Mouse (Mus musculus) kidney, embryonic 16.5 days (tissue): ENCODE measurements around the gene Cgn. TPM values are rescaled to one million over a fixed set of nuclear protein-coding genes. Genes with fewer than 3 reads are reported as not detected.

ENCODE experiments used
- ATAC-seq: fragments of 200-750 bp; cut with Nextera tagmentation; 2 replicates; pipeline ENCODE4 v1.8.0; 2017; ENCODE audit warnings: moderate TSS enrichment; ENCODE audit not compliant: low FRiP score, low TSS enrichment
- H3K27ac ChIP-seq: fragments of 300-500 bp; sonication (generic); 2 replicates; pipeline ENCODE4 v1.5.1; 2014; ENCODE audit warnings: low read length
- H3K27me3 ChIP-seq: fragments of 300-500 bp; sonication (generic); 2 replicates; pipeline ENCODE4 v1.6.1; 2014; ENCODE audit warnings: low read length, control low read depth, mixed read lengths; ENCODE audit not compliant: insufficient read depth
- H3K36me3 ChIP-seq: fragments of 300-500 bp; sonication (generic); 2 replicates; pipeline ENCODE4 v1.6.1; 2014; ENCODE audit warnings: low read length, control low read depth, mixed read lengths; ENCODE audit not compliant: insufficient read depth
- H3K4me1 ChIP-seq: fragments of 300-500 bp; sonication (generic); 2 replicates; pipeline ENCODE4 v1.6.1; 2014; ENCODE audit warnings: low read length, control low read depth, mixed read lengths; ENCODE audit not compliant: insufficient read depth
- H3K4me2 ChIP-seq: fragments of 300-500 bp; sonication (generic); replicated peaks from 2 replicates; pipeline ENCODE4 v1.6.1; 2014; ENCODE audit warnings: low read depth, low read length
- H3K4me3 ChIP-seq: fragments of 300-500 bp; sonication (generic); 2 replicates; pipeline ENCODE4 v1.5.1; 2014; ENCODE audit warnings: mild to moderate bottlenecking, low read length
- H3K9ac ChIP-seq: fragments of 300-500 bp; sonication (generic); replicated peaks from 2 replicates; pipeline ENCODE4 v1.6.1; 2014; ENCODE audit warnings: low read length
- H3K9me3 ChIP-seq: fragments of 300-500 bp; sonication (generic); 2 replicates; pipeline ENCODE4 v1.6.1; 2016; ENCODE audit warnings: low read length, control low read depth
- WGBS: fragments of 180-500 bp; shearing (Covaris S2); extraction: QIAGEN DNeasy Blood & Tissue Kit; methylation state at CpG from one replicate; pipeline ENCODE4 v1.1.7; 2014; 5-methylcytosine and 5-hydroxymethylcytosine counted together
- polyA plus RNA-seq: library from polyadenylated mRNA; unstranded; fragments of >200 nt; fragmentation: Nextera tagmentation; extraction: Ambion mirVana; gene quantifications from 2 replicates; pipeline ENCODE4 v1.2.1, GENCODE M21; 2015

The Cgn gene
- 20.7 and 24.0 TPM in 2 replicates for polyA plus RNA-seq

DNA sequence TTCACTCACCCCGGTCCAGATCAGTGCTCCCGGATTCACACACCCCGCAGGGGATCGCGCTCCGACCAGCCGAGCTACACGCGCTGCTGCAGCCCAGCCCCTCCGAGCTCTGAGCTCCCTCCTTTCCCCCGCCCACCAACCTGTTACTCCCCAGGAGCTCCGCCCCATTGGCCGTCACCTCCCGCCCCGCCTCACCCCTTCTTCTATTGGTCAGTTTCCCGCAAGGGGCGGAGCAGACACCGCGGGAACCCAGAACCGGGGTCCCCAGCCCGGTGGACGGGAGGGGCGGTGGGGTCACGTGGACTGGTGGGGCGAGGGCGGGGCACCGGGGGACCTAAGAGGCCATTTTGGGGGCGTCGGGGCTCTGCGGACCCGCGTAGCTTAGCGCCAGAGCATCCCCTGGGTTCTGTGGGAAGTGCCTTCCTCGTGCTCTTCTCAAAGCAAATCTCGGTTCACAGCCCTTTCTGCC, at the start of gene Cgn:
Gene Cgn, minus strand, starts transcription at position 126 of the 469 bp plus-strand sequence.
- peak within 1 kb of the TSS; percentile 58 for H3K4me3 ChIP-seq
- peak within 1 kb of the TSS; percentile 76 for H3K4me2 ChIP-seq
- peak within 1 kb of the TSS; percentile 62 for H3K9ac ChIP-seq
- H3K9me3 ChIP-seq = peaks cover 3% of the 10 kb centered on the region; the same call in 1 of the 2 replicates
- peak; percentile 93 for ATAC-seq
- no peak within 1 kb of the TSS for H3K27ac ChIP-seq
- no peaks in the 10 kb centered on the region; the same call in 1 of the 2 replicates for H3K27me3 ChIP-seq
- H3K4me1 ChIP-seq = peaks cover 13% of the 10 kb centered on the region
- under 1% methylated on average over 33 of the region's 35 CpGs for WGBS
- no peaks in the 10 kb centered on the region for H3K36me3 ChIP-seq

DNA sequence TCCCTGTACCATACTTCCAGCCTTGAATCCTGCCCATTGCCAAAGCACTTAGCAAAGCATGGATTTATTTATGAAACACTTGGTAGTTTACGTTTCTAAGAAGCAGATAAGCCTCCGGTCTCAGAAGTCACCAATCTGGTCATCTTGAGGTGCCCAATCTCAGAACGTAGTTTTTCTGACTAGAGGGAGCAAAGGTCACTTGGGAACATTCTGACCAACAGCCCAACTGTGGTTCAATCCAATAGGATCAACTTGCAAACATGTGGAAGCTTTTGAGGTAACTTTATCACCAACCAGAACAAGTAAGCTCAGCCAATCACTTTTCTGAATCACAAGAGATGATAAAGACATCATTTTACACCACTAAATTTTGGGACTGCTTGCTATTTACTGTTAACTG, 49.1 kb upstream of the Cgn start:
- WGBS = 80% methylated on average over 3 of the region's 3 CpGs
- Histone ChIP-seq H3K4me3 (no peak overlapping the region), H3K36me3 (no peaks in the 10 kb centered on the region), H3K27ac (no peak overlapping the region), H3K9me3 (no peaks in the 10 kb centered on the region), H3K4me2 (no peak overlapping the region), H3K9ac (no peak overlapping the region), H3K27me3 (no peaks in the 10 kb centered on the region), H3K4me1 (peaks cover 7% of the 10 kb centered on the region; the same call in 1 of the 2 replicates)
- ATAC-seq = no peak

DNA sequence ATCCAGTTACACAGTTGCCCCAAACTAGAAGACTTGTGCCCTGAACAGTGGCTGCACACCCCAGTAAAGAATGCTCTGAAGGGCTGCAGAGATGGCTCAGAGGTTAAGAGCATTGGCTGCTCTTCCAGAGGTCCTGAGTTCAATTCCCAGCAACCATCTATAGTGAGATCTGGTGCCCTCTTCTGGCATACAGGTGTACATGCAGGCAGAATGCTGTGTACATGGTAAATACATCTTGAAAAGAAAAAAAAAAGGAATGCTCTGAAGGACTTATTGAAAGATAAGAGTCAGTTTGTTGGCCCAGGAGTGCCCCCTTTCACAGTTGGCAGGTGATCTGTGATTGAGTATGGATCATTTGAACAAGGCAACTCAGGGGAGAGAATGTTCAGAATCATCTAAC, 47.1 kb upstream of the Cgn start:
- H3K36me3 ChIP-seq = no peaks in the 10 kb centered on the region
- no peaks in the 10 kb centered on the region for H3K27me3 ChIP-seq
- no peak overlapping the region for H3K4me3 ChIP-seq
- no peak for ATAC-seq
- H3K4me2 ChIP-seq = no peak overlapping the region
- H3K9ac ChIP-seq = no peak overlapping the region
- peaks cover 3% of the 10 kb centered on the region; the same call in 1 of the 2 replicates for H3K4me1 ChIP-seq
- H3K9me3 ChIP-seq = no peaks in the 10 kb centered on the region
- no peak overlapping the region for H3K27ac ChIP-seq

DNA sequence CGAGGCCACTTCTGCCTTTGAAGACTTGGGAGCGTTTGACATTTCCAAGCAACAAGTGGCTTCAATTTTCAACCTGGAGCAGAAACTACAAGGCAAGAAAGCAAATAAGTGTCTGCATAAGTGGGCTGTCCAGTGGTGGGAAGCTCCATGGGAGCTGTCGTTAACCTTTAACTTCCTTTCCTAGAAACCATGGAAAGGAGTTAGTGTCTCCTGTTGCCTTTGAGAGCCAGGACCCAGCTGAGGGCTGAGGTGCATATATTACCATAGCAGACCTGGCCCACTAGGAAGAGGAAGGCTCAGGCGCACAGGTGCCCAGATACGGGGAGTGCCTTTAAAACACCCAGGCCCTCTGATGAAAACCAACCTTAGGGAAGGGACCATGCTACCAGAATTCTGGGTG, 46.4 kb upstream of the Cgn start:
- peaks cover 3% of the 10 kb centered on the region; the same call in 1 of the 2 replicates for H3K4me1 ChIP-seq
- H3K4me2 ChIP-seq = no peak overlapping the region
- no peaks in the 10 kb centered on the region for H3K27me3 ChIP-seq
- no peak overlapping the region for H3K9ac ChIP-seq
- peak; percentile 28; the same call in 1 of the 2 replicates for ATAC-seq
- no peaks in the 10 kb centered on the region for H3K36me3 ChIP-seq
- H3K27ac ChIP-seq = peak overlapping the region; percentile 35; the same call in 1 of the 2 replicates
- no peaks in the 10 kb centered on the region; the same call in 1 of the 2 replicates for H3K9me3 ChIP-seq
- 71% methylated on average over 5 of the region's 5 CpGs for WGBS
- no peak overlapping the region for H3K4me3 ChIP-seq

DNA sequence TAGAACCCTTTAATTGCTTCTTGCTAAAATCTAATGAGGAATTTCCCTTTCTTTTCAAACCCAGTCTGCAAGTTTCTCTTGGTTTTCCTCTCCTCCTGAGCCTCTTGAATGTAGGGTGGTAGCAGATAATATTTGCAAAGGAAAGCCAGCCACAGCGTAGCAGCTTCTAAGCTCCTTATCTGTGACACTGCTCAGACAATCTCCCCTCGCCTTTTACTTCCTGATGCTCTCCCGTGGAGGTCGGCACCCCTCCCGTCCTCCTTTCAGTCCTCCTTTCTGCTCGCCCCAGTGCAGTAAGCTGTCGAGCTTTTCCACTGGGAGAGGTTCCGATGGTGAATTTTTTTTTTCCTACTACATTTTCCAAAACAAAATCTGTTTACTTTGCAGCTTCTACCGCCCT, 45.8 kb upstream of the Cgn start:
- Histone ChIP-seq H3K9ac (no peak overlapping the region), H3K27me3 (no peaks in the 10 kb centered on the region), H3K9me3 (no peaks in the 10 kb centered on the region; the same call in 1 of the 2 replicates), H3K4me1 (peaks cover 3% of the 10 kb centered on the region; the same call in 1 of the 2 replicates), H3K4me3 (no peak overlapping the region), H3K4me2 (no peak overlapping the region), H3K36me3 (no peaks in the 10 kb centered on the region), H3K27ac (peak overlapping the region; percentile 35; the same call in 1 of the 2 replicates)
- 30% methylated on average over 9 of the region's 9 CpGs for WGBS
- ATAC-seq = no peak

DNA sequence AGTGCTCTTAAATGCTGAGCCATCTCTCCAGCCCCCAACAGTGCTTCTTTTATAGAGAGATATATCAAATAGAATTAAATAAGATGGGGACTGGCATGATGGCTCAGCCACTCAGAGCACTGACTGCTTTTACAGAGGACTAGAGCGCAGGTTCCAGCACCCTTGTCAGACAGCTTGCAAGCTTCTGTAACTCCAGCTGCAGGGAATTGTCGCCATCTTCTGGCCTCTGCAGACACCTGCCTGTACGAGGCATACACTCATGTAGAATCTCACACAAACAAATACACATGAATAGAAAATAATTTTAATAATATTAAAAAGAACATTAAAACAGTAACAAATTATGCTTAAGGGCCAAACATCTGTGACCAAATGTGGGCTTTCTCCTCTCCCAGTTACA, 37.8 kb upstream of the Cgn start:
- Histone ChIP-seq H3K4me3 (no peak overlapping the region), H3K9me3 (no peaks in the 10 kb centered on the region; the same call in 1 of the 2 replicates), H3K27me3 (no peaks in the 10 kb centered on the region), H3K9ac (no peak overlapping the region), H3K4me1 (0 out of 2 replicates have a peak, but pooled peaks cover 3% of the 10 kb centered on the region), H3K27ac (no peak overlapping the region), H3K4me2 (no peak overlapping the region), H3K36me3 (no peaks in the 10 kb centered on the region)
- no peak for ATAC-seq
- 85% methylated on average over 3 of the region's 3 CpGs for WGBS

DNA sequence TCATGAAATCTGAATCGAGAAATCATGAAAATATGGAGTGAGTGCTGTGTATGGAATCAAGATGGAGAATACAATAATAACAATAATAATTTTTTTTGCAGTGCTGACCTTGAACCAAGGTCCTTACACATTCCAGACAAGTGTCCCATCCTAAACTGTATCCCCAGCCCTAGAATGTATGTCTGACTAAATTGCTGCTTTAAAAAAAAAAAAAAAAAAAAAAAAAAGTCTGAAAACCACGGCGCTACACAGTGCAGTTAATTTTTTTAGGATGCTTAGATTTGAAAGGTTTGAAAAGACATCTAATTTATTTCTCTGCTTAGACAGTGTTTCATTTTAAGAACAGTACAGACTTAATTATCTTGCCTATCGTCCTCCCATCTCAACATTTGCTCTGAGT, 35.8 kb upstream of the Cgn start:
- Histone ChIP-seq H3K27ac (no peak overlapping the region), H3K36me3 (no peaks in the 10 kb centered on the region), H3K9ac (no peak overlapping the region; the same call in 1 of the 2 replicates), H3K4me2 (peak overlapping the region; percentile 67), H3K4me1 (0 out of 2 replicates have a peak, but pooled peaks cover 3% of the 10 kb centered on the region), H3K27me3 (no peaks in the 10 kb centered on the region), H3K4me3 (peak overlapping the region; percentile 73), H3K9me3 (no peaks in the 10 kb centered on the region)
- 78% methylated on average over 4 of the region's 4 CpGs for WGBS
- ATAC-seq = no peak

DNA sequence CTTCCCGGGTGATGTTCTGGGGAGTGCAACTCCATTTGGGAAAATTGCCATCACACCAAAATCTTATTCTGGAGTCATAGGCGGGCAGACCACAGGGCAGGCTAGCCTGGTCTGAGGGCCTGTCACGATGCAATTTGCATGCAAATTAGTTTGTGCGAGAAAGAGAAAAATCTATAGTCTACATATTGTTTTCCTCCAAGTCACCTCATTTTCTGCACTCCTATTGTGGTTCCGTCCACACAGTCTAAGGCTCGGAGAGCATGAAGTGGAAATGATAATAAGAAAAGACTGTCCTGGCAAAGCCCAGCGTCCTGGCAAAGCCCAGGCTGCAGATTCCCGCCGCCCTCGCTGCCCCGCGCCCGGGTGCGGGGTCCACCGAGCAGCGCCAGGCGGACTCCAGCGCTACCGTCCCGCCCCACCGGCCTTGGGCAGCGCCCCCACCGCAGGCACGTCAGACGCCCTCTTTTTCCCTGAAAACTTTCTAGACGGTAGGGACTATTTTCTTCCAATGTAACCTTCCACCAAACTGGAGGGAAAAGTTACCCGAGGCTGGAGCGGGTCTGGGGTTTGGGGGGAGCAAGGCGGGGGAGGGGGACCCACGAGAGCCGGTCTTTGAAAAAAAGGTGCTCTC, 34.8 kb upstream of the Cgn start:
- no peaks in the 10 kb centered on the region for H3K9me3 ChIP-seq
- H3K36me3 ChIP-seq = no peaks in the 10 kb centered on the region
- peak overlapping the region; percentile 89 for H3K27ac ChIP-seq
- ATAC-seq = peak; percentile 60; the same call in 1 of the 2 replicates
- H3K4me3 ChIP-seq = peak overlapping the region; percentile 73
- peak overlapping the region; percentile 67 for H3K4me2 ChIP-seq
- H3K4me1 ChIP-seq = 0 out of 2 replicates have a peak, but pooled peaks cover 3% of the 10 kb centered on the region
- H3K27me3 ChIP-seq = no peaks in the 10 kb centered on the region
- H3K9ac ChIP-seq = peak overlapping the region; percentile 95
- 2% methylated on average over 31 of the region's 31 CpGs for WGBS

DNA sequence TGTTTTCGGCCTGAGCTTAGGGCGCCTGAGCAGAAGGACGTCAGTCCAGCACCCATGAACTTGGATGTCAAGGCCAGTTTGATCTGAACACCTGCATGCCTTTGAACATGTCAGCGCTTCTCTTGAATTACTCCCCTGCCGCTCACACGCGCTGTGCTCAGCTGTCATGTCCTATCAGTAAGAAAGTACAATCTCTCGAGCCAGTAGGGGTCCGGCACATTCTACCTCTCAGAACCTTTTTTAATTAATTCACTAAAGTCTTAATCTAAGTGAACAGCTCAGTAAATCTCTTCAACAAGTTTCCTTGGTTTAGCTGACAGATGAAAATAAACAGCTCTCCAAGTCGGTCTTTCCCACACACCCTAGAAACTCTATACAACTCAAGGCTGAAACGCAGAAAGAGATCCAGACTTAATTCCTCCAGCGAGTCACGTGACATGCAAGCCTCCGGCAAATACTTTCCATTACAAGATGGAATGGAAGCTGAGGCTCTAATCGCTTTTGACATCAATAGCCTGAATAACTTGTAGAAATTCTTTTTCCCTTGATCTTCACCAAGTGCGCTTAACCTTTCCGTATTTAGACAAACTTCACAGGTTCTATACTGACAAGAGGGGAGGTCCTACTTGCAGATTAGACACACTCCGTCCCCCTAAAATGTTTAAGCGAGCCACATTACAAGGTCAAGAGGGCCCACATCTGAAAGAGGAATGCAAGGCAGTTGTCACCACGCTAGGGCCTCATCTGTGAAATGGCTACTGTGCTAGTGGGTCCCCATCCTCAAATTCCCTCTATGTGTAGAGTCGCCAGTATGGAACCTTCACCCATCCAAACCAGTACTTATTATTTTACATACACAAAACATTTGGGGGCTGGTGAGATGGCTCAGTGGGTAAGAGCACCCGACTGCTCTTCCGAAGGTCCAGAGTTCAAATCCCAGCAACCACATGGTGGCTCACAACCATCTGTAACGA, 33.4 kb upstream of the Cgn start:
- H3K4me1 ChIP-seq = 0 out of 2 replicates have a peak, but pooled peaks cover 3% of the 10 kb centered on the region
- H3K36me3 ChIP-seq = no peaks in the 10 kb centered on the region
- no peaks in the 10 kb centered on the region for H3K9me3 ChIP-seq
- no peak overlapping the region for H3K4me2 ChIP-seq
- H3K4me3 ChIP-seq = no peak overlapping the region
- no peak overlapping the region for H3K9ac ChIP-seq
- 66% methylated on average over 24 of the region's 24 CpGs for WGBS
- no peak overlapping the region for H3K27ac ChIP-seq
- no peaks in the 10 kb centered on the region; the same call in 1 of the 2 replicates for H3K27me3 ChIP-seq
- no peak for ATAC-seq
